Mouse (Mus musculus) WW6 (cell line): ENCODE results near the gene Myo1e.
A peak's percentile ranks its signal among the peaks of the same experiment; 100 is the strongest.

Experiments used
- DNase-seq: peaks from one replicate; pipeline ENCODE4 v3.0.0-alpha.2; 2013; ENCODE audit warnings: low read depth, low spot score

Gene Myo1e

GRCm38 (mm10) chr9:70207151-70207831, at the start of gene Myo1e:
Myo1e (plus strand) TSS chr9:70207350.
- peak; percentile 70 for DNase-seq

GRCm38 (mm10) chr9:70160071-70160470, 47.1 kb upstream of the Myo1e start:
- no peak for DNase-seq

- DNase-seq, result peak; percentile 39
These were observed 38.2 kb upstream of the Myo1e start for GRCm38 (mm10) chr9:70168973-70169372.

GRCm38 (mm10) chr9:70174291-70174848, 32.8 kb upstream of the Myo1e start:
- DNase-seq, result no peak

- DNase-seq, result no peak
These were observed 32.3 kb upstream of the Myo1e start for GRCm38 (mm10) chr9:70174896-70175295.

- DNase-seq, result no peak
These were observed 30.9 kb upstream of the Myo1e start for GRCm38 (mm10) chr9:70176291-70176690.

GRCm38 (mm10) chr9:70181719-70182118, 25.4 kb upstream of the Myo1e start:
- DNase-seq, result no peak

GRCm38 (mm10) chr9:70182639-70183038, 24.5 kb upstream of the Myo1e start:
- DNase-seq, result no peak

GRCm38 (mm10) chr9:70192336-70192735, 14.8 kb upstream of the Myo1e start:
- DNase-seq, result no peak

GRCm38 (mm10) chr9:70194622-70195021, 12.5 kb upstream of the Myo1e start:
- peak; percentile 64 for DNase-seq

GRCm38 (mm10) chr9:70196956-70197659, 10.0 kb upstream of the Myo1e start:
- no peak for DNase-seq

GRCm38 (mm10) chr9:70197992-70198391, 9.2 kb upstream of the Myo1e start:
- no peak for DNase-seq

- no peak for DNase-seq
These were observed 4.4 kb upstream of the Myo1e start for GRCm38 (mm10) chr9:70202753-70203152.

GRCm38 (mm10) chr9:70203267-70204076, 3.7 kb upstream of the Myo1e start:
- DNase-seq, result no peak

- no peak for DNase-seq
These were observed 901 bp downstream of the Myo1e start for GRCm38 (mm10) chr9:70207981-70208521.

GRCm38 (mm10) chr9:70208751-70209150, 1.6 kb downstream of the Myo1e start:
- no peak for DNase-seq

GRCm38 (mm10) chr9:70209296-70210049, 2.3 kb downstream of the Myo1e start:
- no peak for DNase-seq

- DNase-seq, result no peak
These were observed 4.5 kb downstream of the Myo1e start for GRCm38 (mm10) chr9:70211638-70212037.

GRCm38 (mm10) chr9:70216517-70216916, 9.4 kb downstream of the Myo1e start:
- DNase-seq, result no peak

GRCm38 (mm10) chr9:70219295-70219931, 12.3 kb downstream of the Myo1e start:
- DNase-seq, result no peak
